Mouse (Mus musculus) kidney, embryonic 16.5 days (tissue): ENCODE data around the gene Gfra1. TPM values are rescaled to one million over a fixed set of nuclear protein-coding genes. Genes with fewer than 3 reads are reported as not detected.

ENCODE experiments used
- ATAC-seq: fragments of 200-750 bp; cut with Nextera tagmentation; 2 replicates; pipeline ENCODE4 v1.8.0; 2017; ENCODE audit warnings: moderate TSS enrichment; ENCODE audit not compliant: low FRiP score, low TSS enrichment
- H3K27ac ChIP-seq: fragments of 300-500 bp; sonication (generic); 2 replicates; pipeline ENCODE4 v1.5.1; 2014; ENCODE audit warnings: low read length
- H3K27me3 ChIP-seq: fragments of 300-500 bp; sonication (generic); 2 replicates; pipeline ENCODE4 v1.6.1; 2014; ENCODE audit warnings: low read length, control low read depth, mixed read lengths; ENCODE audit not compliant: insufficient read depth
- H3K36me3 ChIP-seq: fragments of 300-500 bp; sonication (generic); 2 replicates; pipeline ENCODE4 v1.6.1; 2014; ENCODE audit warnings: low read length, control low read depth, mixed read lengths; ENCODE audit not compliant: insufficient read depth
- H3K4me1 ChIP-seq: fragments of 300-500 bp; sonication (generic); 2 replicates; pipeline ENCODE4 v1.6.1; 2014; ENCODE audit warnings: low read length, control low read depth, mixed read lengths; ENCODE audit not compliant: insufficient read depth
- H3K4me2 ChIP-seq: fragments of 300-500 bp; sonication (generic); replicated peaks from 2 replicates; pipeline ENCODE4 v1.6.1; 2014; ENCODE audit warnings: low read depth, low read length
- H3K4me3 ChIP-seq: fragments of 300-500 bp; sonication (generic); 2 replicates; pipeline ENCODE4 v1.5.1; 2014; ENCODE audit warnings: mild to moderate bottlenecking, low read length
- H3K9ac ChIP-seq: fragments of 300-500 bp; sonication (generic); replicated peaks from 2 replicates; pipeline ENCODE4 v1.6.1; 2014; ENCODE audit warnings: low read length
- H3K9me3 ChIP-seq: fragments of 300-500 bp; sonication (generic); 2 replicates; pipeline ENCODE4 v1.6.1; 2016; ENCODE audit warnings: low read length, control low read depth
- WGBS: fragments of 180-500 bp; shearing (Covaris S2); extraction: QIAGEN DNeasy Blood & Tissue Kit; methylation state at CpG from one replicate; pipeline ENCODE4 v1.1.7; 2014; 5-methylcytosine and 5-hydroxymethylcytosine counted together
- polyA plus RNA-seq: library from polyadenylated mRNA; unstranded; fragments of >200 nt; fragmentation: Nextera tagmentation; extraction: Ambion mirVana; gene quantifications from 2 replicates; pipeline ENCODE4 v1.2.1, GENCODE M21; 2015

Gene Gfra1
- polyA plus RNA-seq, 1 experiment from 2014 or later: 66.9 TPM

DNA sequence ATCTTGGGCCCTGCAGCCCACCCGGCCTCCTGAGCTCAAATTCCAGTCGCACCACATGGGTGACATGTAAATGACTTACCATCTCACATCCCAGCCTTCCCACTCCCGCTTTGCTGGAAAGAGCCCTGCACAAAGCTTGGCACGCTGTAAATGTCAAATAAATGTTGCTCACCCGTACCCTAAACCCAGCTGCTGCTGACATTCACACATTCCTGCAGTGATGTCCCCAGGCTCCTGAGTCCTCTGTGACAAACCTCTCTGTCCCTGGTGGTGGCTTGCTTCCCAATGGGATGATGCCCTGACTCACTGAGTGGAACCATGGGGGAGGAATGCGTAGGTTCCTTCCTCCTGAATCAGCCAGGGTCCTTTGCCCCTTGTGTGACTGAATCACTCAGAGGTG is 167.6 kb downstream of the Gfra1 start:
- Histone ChIP-seq H3K9me3 (no peaks in the 10 kb centered on the region), H3K27ac (no peak overlapping the region), H3K4me3 (no peak overlapping the region), H3K27me3 (no peaks in the 10 kb centered on the region), H3K4me2 (no peak overlapping the region), H3K36me3 (0 out of 2 replicates have a peak, but pooled peaks cover 3% of the 10 kb centered on the region), H3K9ac (no peak overlapping the region), H3K4me1 (no peaks in the 10 kb centered on the region)
- WGBS: 56% methylated on average over 6 of the region's 6 CpGs
- no peak for ATAC-seq

DNA sequence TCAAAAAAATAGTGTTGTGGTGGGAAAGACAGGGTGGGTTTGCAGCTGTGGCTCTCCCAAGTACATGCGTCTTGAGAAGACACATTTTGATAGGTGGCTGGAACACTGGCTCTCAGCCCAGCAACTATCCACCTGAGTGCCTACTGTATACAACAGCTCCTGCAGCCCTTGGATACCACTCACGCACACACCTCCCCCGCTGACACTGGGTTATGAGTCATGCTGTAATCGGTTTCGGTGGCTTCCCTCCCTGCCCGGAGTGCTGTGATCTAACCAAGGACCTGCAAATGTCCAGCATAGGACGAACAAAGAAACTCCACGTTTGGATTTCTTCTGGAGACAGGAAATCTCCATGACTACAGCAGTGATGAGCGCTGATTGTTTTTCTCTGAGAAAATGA is 180.4 kb downstream of the Gfra1 start:
- H3K4me1 ChIP-seq: no peaks in the 10 kb centered on the region
- WGBS: 80% methylated on average over 9 of the region's 9 CpGs
- H3K4me3 ChIP-seq: no peak overlapping the region
- no peak for ATAC-seq
- no peaks in the 10 kb centered on the region for H3K27me3 ChIP-seq
- no peak overlapping the region for H3K4me2 ChIP-seq
- H3K9me3 ChIP-seq: no peaks in the 10 kb centered on the region
- H3K36me3 ChIP-seq: no peaks in the 10 kb centered on the region
- H3K27ac ChIP-seq: no peak overlapping the region
- H3K9ac ChIP-seq: no peak overlapping the region

DNA sequence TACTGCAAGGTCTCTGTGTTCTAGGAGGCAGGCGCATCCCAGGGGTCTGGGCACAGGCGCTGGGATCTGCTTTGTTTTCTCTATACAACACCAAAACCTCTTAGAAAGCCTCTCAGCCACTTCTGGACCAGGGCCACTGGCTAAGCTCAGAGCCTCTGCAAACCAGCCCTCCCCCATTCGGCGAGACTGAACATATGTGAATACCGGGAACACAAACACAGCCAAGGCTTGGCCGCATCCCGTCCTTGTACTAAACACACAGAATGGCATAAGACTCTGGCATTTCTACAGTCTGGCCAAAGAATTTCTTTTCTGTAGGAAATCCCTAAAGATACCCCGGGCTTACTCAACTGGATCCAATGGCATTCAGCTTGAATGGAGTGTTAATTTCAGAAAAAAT is 183.9 kb downstream of the Gfra1 start:
- no peak overlapping the region for H3K4me3 ChIP-seq
- H3K27ac ChIP-seq: no peak overlapping the region
- H3K9ac ChIP-seq: no peak overlapping the region
- 92% methylated on average over 8 of the region's 8 CpGs for WGBS
- no peaks in the 10 kb centered on the region for H3K9me3 ChIP-seq
- ATAC-seq: no peak
- H3K27me3 ChIP-seq: no peaks in the 10 kb centered on the region
- no peak overlapping the region for H3K4me2 ChIP-seq
- H3K4me1 ChIP-seq: no peaks in the 10 kb centered on the region
- H3K36me3 ChIP-seq: no peaks in the 10 kb centered on the region

DNA sequence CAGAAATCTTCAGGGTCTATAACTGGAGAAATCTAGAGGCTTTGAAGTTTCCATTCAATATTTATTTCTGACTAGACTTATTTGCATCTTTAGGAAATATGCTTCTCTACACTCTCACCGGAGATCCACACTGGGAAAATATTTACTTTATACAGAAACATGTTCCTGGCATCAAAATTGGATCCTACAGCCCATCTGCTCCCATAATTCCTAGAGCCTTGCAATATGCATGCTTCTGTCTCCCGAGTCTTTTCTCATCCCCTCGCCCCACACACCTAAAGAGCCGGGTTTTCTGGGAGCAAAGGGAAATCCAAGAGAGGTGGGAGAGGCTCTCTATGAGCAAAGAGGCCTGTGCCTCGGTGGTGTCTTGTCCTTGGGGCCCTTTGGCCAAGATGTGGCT is 184.9 kb downstream of the Gfra1 start:
- Histone ChIP-seq H3K36me3 (no peaks in the 10 kb centered on the region), H3K9me3 (no peaks in the 10 kb centered on the region), H3K27me3 (no peaks in the 10 kb centered on the region), H3K27ac (no peak overlapping the region), H3K4me2 (no peak overlapping the region), H3K4me3 (no peak overlapping the region), H3K9ac (no peak overlapping the region), H3K4me1 (no peaks in the 10 kb centered on the region)
- ATAC-seq: no peak
- WGBS: 79% methylated on average over 5 of the region's 5 CpGs

DNA sequence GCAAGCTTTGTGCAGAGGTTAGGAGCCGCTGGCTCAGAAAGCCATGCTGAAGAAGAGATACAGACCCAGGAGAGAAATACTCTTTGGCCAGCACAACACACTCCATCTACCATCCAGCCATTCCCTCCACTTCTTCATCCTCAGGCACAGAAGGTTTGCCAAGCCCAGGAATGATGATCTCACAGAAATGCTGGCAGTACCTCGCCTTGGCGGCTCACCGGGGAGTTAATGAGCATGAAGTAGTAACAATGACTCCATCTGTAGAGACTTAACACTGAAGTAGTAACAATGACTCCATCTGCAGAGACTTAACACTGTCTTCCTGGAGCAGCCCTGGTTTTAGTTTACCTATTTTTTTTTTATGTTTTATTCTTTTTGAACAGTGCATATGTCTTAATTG is 187.2 kb downstream of the Gfra1 start:
- Histone ChIP-seq H3K27me3 (no peaks in the 10 kb centered on the region), H3K4me2 (no peak overlapping the region), H3K4me3 (no peak overlapping the region), H3K9ac (no peak overlapping the region), H3K36me3 (no peaks in the 10 kb centered on the region), H3K27ac (no peak overlapping the region), H3K4me1 (no peaks in the 10 kb centered on the region), H3K9me3 (no peaks in the 10 kb centered on the region)
- ATAC-seq: no peak
- 93% methylated on average over 4 of the region's 4 CpGs for WGBS

DNA sequence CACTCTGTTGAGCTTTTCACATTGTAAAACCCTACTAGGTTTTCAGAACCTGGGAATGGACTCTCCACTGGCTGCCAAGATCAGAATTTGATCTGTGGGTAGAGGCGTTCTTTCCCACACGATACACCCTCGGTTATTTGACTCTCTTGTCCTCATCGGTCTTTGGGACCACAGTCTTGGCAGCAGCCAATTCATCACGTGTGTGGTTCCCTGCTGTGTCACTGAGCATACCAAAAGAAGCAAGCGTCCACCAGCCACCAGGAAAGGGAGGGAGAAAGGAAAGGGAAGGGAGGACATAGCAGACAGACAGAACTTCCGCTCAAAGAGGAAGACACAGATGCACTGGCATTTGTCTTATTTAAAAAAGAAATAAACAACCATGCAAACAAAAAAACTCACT is 189.1 kb downstream of the Gfra1 start:
- no peak overlapping the region for H3K9ac ChIP-seq
- H3K4me2 ChIP-seq: no peak overlapping the region
- no peak overlapping the region for H3K27ac ChIP-seq
- no peaks in the 10 kb centered on the region for H3K4me1 ChIP-seq
- 38% methylated on average over 7 of the region's 7 CpGs for WGBS
- H3K36me3 ChIP-seq: no peaks in the 10 kb centered on the region
- H3K27me3 ChIP-seq: no peaks in the 10 kb centered on the region
- no peak overlapping the region for H3K4me3 ChIP-seq
- no peaks in the 10 kb centered on the region for H3K9me3 ChIP-seq
- no peak for ATAC-seq

DNA sequence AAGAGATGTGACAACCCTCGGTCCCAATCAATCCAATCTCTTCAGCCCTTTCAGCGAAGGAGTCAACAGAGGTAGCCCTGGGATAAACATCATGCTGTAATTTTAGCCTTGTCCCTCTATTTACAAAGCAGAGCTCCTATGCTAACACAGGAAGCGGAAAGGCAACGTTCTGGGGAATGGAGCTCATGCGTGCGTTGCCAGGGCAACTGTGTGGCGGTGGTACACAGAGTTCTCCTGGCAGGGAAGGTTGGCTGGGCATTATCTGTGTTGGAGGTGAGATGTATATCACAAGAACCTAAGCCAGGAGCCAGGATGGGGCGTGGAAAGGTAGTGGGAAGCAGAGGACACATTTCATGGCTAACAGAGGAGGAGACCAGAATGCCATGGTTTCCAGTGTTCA is 194.8 kb downstream of the Gfra1 start:
- ATAC-seq: no peak
- Histone ChIP-seq H3K4me3 (no peak overlapping the region), H3K4me2 (no peak overlapping the region), H3K9ac (no peak overlapping the region), H3K4me1 (no peaks in the 10 kb centered on the region), H3K27ac (no peak overlapping the region), H3K36me3 (no peaks in the 10 kb centered on the region), H3K27me3 (no peaks in the 10 kb centered on the region), H3K9me3 (no peaks in the 10 kb centered on the region)
- 78% methylated on average over 8 of the region's 8 CpGs for WGBS

DNA sequence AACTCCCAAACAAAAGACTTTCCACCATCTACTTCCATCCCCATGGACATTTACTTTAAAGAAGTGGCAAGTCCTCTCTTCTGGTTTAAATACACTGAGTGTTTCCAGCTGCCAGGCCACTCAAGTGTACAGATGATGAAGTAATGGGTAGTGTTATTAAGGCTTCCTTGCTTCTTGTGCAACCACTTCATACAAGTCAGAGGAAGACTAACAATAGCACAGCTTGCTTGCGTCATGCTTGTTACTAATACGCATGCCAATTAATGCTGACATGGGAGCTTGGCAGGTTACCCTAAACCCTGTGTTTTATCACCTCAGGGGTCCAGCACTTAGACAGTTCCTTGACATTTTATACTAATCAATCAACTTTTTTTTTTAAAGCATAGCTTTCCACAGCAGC is 196.5 kb downstream of the Gfra1 start:
- Histone ChIP-seq H3K27me3 (no peaks in the 10 kb centered on the region), H3K4me1 (no peaks in the 10 kb centered on the region), H3K36me3 (no peaks in the 10 kb centered on the region), H3K9me3 (no peaks in the 10 kb centered on the region), H3K9ac (no peak overlapping the region), H3K4me3 (no peak overlapping the region), H3K27ac (no peak overlapping the region), H3K4me2 (no peak overlapping the region)
- ATAC-seq: no peak
- 85% methylated on average over 2 of the region's 2 CpGs for WGBS

DNA sequence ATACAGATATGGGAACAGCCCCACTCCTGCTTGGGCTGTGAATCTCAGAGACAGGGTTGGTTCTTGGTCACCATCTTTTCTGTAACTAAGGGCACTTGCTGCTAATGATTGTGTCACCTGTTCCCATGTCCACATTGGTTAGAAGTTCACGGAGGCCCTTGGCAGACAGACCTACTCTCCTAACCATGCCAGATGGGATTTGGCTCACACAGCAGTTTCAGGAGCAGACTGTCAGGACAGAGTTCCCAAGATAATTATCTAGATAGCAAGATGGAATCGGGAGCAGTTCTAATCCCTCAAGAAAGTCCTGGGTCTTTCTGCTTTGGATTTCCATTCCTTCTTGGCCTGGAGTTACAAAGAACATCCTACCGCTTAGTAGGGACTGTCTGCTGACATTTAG is 199.2 kb downstream of the Gfra1 start:
- Histone ChIP-seq H3K4me2 (no peak overlapping the region), H3K36me3 (no peaks in the 10 kb centered on the region), H3K9me3 (no peaks in the 10 kb centered on the region), H3K27ac (no peak overlapping the region), H3K27me3 (no peaks in the 10 kb centered on the region), H3K4me3 (no peak overlapping the region), H3K9ac (no peak overlapping the region), H3K4me1 (no peaks in the 10 kb centered on the region)
- ATAC-seq: no peak
- 97% methylated on average over 3 of the region's 3 CpGs for WGBS

DNA sequence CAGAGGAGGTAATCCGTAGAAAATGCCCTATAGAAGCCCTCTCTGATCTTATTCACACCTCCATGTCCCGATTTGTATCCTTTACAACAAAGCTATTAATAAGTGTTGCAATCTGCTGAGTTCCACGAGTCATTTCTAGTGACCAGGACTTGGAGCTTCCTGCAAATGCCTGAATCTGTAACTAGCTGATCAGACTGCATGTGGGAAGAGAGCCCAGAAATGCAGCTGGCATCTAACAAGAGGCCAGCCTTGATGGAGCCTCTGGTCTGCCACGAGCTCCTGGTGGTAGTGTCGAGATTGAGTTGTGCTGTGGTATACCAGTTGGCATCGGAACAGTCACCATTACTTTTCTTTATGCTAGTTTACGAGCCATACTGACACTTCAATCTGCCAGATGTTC is 200.3 kb downstream of the Gfra1 start:
- no peak overlapping the region for H3K9ac ChIP-seq
- WGBS: 80% methylated on average over 7 of the region's 7 CpGs
- no peaks in the 10 kb centered on the region for H3K27me3 ChIP-seq
- H3K27ac ChIP-seq: no peak overlapping the region
- no peaks in the 10 kb centered on the region for H3K9me3 ChIP-seq
- no peaks in the 10 kb centered on the region for H3K4me1 ChIP-seq
- H3K4me2 ChIP-seq: no peak overlapping the region
- H3K36me3 ChIP-seq: no peaks in the 10 kb centered on the region
- ATAC-seq: no peak
- H3K4me3 ChIP-seq: no peak overlapping the region

DNA sequence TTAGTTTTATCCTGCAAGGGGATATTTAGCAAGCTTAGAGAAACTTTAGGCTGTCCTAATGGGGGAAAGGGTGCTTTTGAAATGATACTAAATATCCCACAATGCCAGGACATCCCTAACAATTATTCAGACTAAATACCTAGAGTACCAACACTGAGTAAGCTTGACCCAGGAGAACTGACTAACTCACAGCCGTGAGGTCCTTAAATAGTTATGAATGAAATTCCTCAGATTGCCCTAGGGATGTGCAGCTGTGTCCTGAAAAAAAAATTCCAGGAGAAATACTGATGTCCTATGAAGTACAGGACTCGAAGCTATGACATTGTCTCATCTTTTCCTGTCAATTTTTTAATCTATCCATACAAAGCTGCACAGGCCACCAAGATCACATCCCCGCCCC is 201.5 kb downstream of the Gfra1 start:
- no peak overlapping the region for H3K9ac ChIP-seq
- H3K27me3 ChIP-seq: no peaks in the 10 kb centered on the region
- no peak for ATAC-seq
- no peak overlapping the region for H3K27ac ChIP-seq
- H3K9me3 ChIP-seq: no peaks in the 10 kb centered on the region
- H3K4me3 ChIP-seq: no peak overlapping the region
- H3K4me1 ChIP-seq: no peaks in the 10 kb centered on the region
- no peaks in the 10 kb centered on the region for H3K36me3 ChIP-seq
- 78% methylated on average over 3 of the region's 3 CpGs for WGBS
- no peak overlapping the region for H3K4me2 ChIP-seq
